Mouse (Mus musculus) hematopoietic stem cell, adult 5-6 weeks (primary cell): Measurements from ENCODE around the gene Tsfm. TPM values are rescaled to one million over a fixed set of nuclear protein-coding genes. Genes with fewer than 3 reads are reported as not detected.

ENCODE experiments used
- ATAC-seq, 2 experiments: fragments of 125-278 bp in 1 of 2; replicated peaks in 1 of 2; 2 replicates each; pipeline ENCODE4 v1.8.0; 2016 to 2017; ENCODE audit warnings: inconsistent platforms in 2 of 2, mild to moderate bottlenecking in 2 of 2, moderate number of reproducible peaks in 2 of 2, low read depth in 1 of 2, moderate TSS enrichment in 1 of 2; ENCODE audit not compliant: low FRiP score in 2 of 2, poor library complexity in 2 of 2, severe bottlenecking in 2 of 2, insufficient read depth in 1 of 2, low TSS enrichment in 1 of 2
- total RNA-seq: library from RNA; stranded (forward); fragments of 172-1452, 232-1000 nt; gene quantifications from 2 replicates; pipeline ENCODE4 v1.2.3, GENCODE M21; 2017

Tsfm gene
- total RNA-seq, 1 experiment from 2014 or later = 35.5 TPM

DNA sequence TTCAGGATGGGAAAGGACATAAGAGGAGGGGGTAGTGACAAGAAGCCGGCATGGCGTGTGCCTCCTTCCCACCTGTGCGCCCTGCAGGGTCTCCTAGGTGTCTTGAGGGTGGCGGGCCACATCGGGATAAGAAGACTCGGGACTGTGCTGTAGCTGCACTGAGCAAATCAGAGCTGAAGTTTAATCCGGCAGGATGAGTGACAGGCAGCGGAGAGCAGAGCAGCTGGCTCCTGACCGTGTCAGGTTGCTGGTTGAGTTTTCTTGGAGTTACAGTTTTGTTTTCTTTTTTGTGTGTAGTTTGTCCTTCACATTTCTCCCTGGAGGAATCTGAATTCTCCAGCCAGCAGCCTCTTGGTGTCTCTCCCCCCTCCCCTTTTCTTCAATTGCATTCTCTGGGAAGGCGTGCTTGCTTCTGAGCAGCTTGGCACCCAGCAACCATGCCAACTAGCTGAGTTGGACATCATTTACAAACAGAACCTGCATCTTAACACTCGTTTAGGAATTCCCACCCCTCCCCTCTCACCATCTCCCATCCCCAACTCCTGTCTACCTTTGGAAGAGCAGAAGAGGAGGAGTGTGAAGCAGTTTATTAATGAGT lies 49.6 kb downstream of the Tsfm start:
- ATAC-seq = no peak

GRCm38 (mm10) chr10:126980221-126980932 lies 50.3 kb downstream of the Tsfm start:
- no peak for ATAC-seq

DNA sequence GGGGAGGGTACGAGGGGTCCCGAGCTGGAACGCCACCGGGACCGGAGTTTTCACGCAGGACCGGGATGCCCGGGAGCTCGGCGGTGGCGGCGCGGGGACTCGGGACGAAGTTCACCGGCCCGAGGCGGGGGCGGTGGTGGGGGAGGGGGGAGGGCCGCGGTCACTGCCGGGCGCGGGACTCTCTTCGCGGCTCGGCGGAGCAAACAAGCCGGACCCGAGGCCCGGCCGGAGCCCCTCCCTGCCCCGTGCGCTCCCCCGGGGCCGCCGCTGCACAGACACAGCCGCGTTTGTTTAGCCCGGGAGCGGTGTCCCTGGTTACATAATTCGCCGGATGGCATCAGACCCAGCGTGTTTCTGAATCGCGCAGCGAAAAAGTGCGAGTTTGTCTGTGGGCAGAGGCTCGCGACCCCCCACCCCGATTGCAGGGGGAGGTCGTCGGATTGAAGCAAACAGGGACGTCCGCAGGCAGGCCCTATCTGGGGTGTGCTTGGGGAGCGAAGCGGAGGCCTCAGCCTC lies 50.9 kb downstream of the Tsfm start:
- ATAC-seq = no peak

DNA sequence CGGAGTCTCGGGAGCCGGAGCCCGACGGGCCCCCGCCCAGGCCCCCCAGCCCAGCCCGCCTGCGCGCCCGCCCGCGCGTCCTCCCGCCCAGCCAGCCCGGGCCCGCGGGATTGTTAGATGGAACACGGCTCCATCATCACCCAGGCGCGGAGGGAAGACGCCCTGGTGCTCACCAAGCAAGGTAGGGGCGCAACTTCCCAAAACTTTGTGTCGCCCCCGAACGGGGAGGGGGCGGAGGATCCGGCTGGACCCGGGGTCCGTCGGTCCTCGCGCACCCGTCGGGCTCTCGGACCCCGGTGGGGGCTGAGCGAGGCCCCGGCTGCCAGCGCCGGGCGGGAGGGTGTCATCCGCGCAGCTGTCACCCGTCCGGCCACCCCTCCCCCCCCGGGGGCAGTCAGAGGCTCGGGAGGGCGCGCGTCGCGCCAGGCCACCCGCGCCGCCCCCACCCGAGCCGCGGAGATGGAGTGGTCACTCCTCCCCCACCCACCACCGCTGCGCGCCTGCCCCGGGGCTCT lies 51.5 kb downstream of the Tsfm start:
- ATAC-seq = no peak

GRCm38 (mm10) chr10:126978277-126978994 lies 52.2 kb downstream of the Tsfm start, which contains the start of gene Ctdsp2:
Gene Ctdsp2 (plus strand): TSS chr10:126978717.
- peak; percentile 88 to 92 for ATAC-seq

GRCm38 (mm10) chr10:126977076-126977475 lies 53.6 kb downstream of the Tsfm start:
- no peak for ATAC-seq

GRCm38 (mm10) chr10:126975706-126976105 lies 54.9 kb downstream of the Tsfm start:
- no peak for ATAC-seq

DNA sequence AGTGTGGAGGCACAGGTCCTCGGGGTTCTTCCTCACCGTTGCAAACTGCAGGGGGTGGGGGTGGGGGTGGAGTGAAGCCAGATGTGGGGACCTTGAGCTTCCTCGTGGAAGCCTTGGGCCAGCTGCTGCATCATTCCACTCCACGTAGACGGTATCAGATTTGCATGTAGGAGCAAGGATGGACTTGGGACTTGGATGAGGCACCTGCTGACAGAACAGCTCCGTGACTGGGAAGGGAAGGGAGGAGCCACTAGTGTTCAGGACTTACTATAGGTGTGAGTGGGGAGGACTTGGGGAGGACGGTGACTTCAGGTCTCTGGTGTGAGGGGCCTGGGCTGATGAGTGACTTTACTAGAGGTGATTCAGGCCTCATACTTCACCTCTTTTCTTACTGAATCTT lies 57.7 kb downstream of the Tsfm start:
- no peak for ATAC-seq

GRCm38 (mm10) chr10:126972051-126972725 lies 58.5 kb downstream of the Tsfm start:
- ATAC-seq = no peak

DNA sequence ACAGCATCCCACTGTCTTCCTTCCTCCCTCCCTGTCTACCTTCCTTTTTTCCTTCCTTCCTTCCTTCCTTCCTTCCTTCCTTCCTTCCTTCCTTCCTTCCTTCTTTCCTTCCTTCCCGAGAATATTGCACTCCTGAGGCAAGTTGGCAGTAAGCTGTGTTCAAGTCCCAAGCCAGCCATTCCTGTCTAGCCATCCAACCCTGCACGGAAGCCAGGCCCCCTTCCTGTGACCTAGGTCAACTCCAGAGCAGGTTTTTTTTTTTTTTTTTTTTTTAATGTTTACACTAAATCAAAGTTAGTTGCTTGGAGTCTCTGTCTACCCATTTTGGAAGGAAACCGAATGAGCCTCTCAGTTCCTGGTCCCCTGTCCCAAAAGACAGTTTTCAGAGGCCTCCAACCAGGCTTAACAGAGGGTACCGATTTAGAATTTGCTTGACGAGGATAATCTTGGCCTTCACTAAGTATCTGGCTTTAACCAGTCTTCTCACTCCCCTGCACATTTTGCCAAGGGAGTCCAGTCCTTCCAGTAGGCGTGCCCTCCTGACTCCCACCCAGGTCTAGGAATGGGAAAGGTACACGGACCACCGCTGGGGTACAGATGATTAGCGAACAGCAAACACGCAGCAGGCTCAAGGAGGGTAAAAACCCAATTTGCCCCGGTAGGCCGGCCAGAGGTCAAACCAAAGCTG lies 59.1 kb downstream of the Tsfm start:
- ATAC-seq = no peak

- ATAC-seq = no peak
Measured at GRCm38 (mm10) chr10:126963821-126964220, 66.8 kb downstream of the Tsfm start.

DNA sequence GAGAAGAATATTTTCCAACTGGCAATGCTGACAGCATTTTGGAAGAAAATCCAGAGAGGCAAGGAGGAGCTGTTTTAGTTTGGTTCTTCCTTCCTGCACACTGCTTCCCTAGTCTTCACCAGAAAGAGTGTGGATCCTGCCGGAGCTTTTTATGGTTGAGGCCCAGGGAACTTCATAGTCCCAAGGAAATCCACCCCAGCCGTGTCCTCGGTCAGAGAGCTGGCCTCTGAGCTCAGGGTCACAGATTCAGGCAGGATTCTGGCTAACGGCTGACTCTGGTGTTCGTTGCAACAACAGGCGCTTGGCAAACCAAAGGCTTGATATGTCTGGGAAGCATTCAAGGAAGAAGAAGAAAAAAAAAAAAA lies 67.7 kb downstream of the Tsfm start:
- no peak for ATAC-seq

DNA sequence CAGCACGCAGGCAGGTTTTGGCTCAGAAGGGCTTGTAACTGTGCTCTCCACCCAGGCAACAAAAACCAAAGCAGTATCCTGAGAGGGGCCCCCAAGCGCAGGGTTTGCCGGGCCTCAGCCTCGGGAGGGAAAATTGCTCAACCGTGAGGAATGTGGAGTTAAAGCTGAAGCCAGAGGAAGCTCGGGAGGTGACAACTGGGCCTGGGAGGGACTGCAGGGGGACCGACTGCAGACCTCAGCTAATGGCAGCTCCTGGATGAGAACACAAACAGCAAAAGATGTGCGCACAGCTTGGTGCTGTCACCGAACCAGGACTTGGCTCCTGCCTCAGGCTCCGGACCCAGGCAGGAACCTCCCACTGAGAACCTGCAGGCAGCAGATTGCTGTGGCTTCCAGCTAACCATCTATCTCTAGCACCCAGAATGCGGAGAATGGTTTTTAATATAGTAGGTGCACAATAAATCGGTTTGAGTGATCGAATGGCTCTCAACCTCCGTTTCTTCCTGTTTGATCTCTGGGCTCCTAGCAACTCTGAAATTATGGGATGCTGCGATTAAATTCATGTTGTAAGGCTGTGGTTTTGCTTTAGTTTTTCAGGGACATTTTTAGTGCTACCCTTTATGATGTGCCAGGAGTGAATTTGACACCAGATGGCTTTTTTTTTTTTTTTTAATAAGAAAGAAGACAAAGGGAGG lies 68.2 kb downstream of the Tsfm start:
- peak; percentile 13 to 15; a peak in 3 of 4 replicates for ATAC-seq

GRCm38 (mm10) chr10:126961757-126962156 lies 68.9 kb downstream of the Tsfm start:
- no peak for ATAC-seq
